Mouse (Mus musculus) stomach, embryonic 14.5 days (tissue): ENCODE results near the gene Cnpy4. TPM values are rescaled to one million over a fixed set of nuclear protein-coding genes. Genes with fewer than 3 reads are reported as not detected.

Source experiments
- ATAC-seq: fragments of 200-750 bp; cut with Nextera tagmentation; 2 replicates; pipeline ENCODE4 v1.8.0; 2017; ENCODE audit warnings: low read depth, moderate TSS enrichment; ENCODE audit not compliant: insufficient number of reproducible peaks, insufficient read depth, low FRiP score
- H3K27ac ChIP-seq: fragments of 300-500 bp; sonication (generic); 2 replicates; pipeline ENCODE4 v1.5.1; 2014; ENCODE audit warnings: mild to moderate bottlenecking, low read length, moderate library complexity, mixed read lengths
- H3K27me3 ChIP-seq: fragments of 300-500 bp; sonication (generic); 2 replicates; pipeline ENCODE4 v1.6.1; 2014; ENCODE audit warnings: low read length, control low read depth, mixed read lengths; ENCODE audit not compliant: control insufficient read depth, insufficient read depth
- H3K36me3 ChIP-seq: fragments of 300-500 bp; sonication (generic); 2 replicates; pipeline ENCODE4 v1.6.1; 2014; ENCODE audit warnings: mild to moderate bottlenecking, control low read depth, low read length, moderate library complexity, mixed read lengths; ENCODE audit not compliant: control insufficient read depth, insufficient read depth
- H3K4me1 ChIP-seq: fragments of 300-500 bp; sonication (generic); 2 replicates; pipeline ENCODE4 v1.6.1; 2014; ENCODE audit warnings: low read length, control low read depth, mixed read lengths; ENCODE audit not compliant: control insufficient read depth, insufficient read depth
- H3K4me2 ChIP-seq: fragments of 300-500 bp; sonication (generic); replicated peaks from 2 replicates; pipeline ENCODE4 v1.6.1; 2014; ENCODE audit warnings: low read depth, low read length, control low read depth
- H3K4me3 ChIP-seq: fragments of 300-500 bp; sonication (generic); 2 replicates; pipeline ENCODE4 v1.5.1; 2014; ENCODE audit warnings: low read depth, low read length, control low read depth
- H3K9ac ChIP-seq: fragments of 300-500 bp; sonication (generic); replicated peaks from 2 replicates; pipeline ENCODE4 v1.6.1; 2014; ENCODE audit warnings: low read depth, mild to moderate bottlenecking, control low read depth, low read length, moderate library complexity, mixed read lengths
- H3K9me3 ChIP-seq: fragments of 300-500 bp; sonication (generic); 2 replicates; pipeline ENCODE4 v1.6.1; 2016; ENCODE audit warnings: low read depth, low read length, control low read depth; ENCODE audit not compliant: control insufficient read depth
- WGBS: fragments of 180-500 bp; shearing (Covaris S2); extraction: QIAGEN DNeasy Blood & Tissue Kit; methylation state at CpG from one replicate; pipeline ENCODE4 v1.1.7; 2014; 5-methylcytosine and 5-hydroxymethylcytosine counted together
- polyA plus RNA-seq: library from polyadenylated mRNA; unstranded; fragments of >200 nt; fragmentation: Nextera tagmentation; extraction: Ambion mirVana; gene quantifications from 2 replicates; pipeline ENCODE4 v1.2.1, GENCODE M21; 2014

Gene Cnpy4
- polyA plus RNA-seq, 1 experiment from 2014 or later: 54.2 TPM

DNA sequence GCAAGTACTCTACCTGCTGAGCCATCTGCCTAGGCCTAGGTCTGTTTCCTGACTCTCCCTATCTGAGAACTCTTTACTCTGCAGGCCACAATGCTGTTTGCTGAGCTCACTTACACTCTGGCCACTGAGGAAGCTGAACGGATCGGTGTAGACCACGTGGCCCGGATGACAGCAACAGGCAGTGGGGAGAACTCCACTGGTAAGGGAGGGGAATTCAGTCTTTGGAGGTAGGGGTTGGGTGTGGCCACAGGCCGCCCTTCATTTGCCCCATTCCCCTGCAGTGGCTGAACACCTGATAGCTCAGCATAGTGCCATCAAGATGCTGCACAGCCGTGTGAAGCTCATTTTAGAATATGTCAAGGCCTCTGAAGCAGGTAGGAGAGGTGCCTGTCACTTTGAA lies 24.2 kb upstream of the Cnpy4 start:
- Histone ChIP-seq H3K36me3 (peaks cover 57% of the 10 kb centered on the region), H3K27ac (no peak overlapping the region), H3K9me3 (no peaks in the 10 kb centered on the region), H3K4me2 (no peak overlapping the region), H3K4me3 (no peak overlapping the region), H3K9ac (no peak overlapping the region), H3K27me3 (no peaks in the 10 kb centered on the region), H3K4me1 (peaks cover 7% of the 10 kb centered on the region; the same call in 1 of the 2 replicates)
- WGBS: 59% methylated on average over 6 of the region's 6 CpGs
- no peak for ATAC-seq

DNA sequence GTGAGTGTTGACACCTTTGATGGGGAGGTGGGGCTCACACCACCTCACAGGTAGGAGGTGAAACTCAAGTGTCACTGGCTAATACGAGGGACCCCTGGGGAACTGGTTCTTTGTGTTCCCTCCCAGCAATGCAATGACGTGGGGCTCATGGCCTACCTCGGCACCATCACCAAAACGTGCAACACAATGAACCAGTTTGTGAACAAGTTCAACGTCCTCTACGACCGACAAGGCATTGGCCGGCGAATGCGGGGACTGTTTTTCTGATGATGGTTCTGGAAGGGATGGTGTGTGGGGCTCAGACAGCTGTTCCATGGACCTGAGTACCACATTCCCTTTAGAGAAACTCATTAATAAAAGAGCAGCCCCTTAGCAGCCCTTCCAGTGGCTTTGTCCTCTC lies 23.7 kb upstream of the Cnpy4 start:
- Histone ChIP-seq H3K4me2 (no peak overlapping the region), H3K36me3 (peaks cover 62% of the 10 kb centered on the region), H3K9ac (no peak overlapping the region), H3K4me1 (peaks cover 7% of the 10 kb centered on the region; the same call in 1 of the 2 replicates), H3K27ac (no peak overlapping the region), H3K27me3 (no peaks in the 10 kb centered on the region), H3K4me3 (no peak overlapping the region), H3K9me3 (no peaks in the 10 kb centered on the region)
- 65% methylated on average over 10 of the region's 10 CpGs for WGBS
- ATAC-seq: no peak

DNA sequence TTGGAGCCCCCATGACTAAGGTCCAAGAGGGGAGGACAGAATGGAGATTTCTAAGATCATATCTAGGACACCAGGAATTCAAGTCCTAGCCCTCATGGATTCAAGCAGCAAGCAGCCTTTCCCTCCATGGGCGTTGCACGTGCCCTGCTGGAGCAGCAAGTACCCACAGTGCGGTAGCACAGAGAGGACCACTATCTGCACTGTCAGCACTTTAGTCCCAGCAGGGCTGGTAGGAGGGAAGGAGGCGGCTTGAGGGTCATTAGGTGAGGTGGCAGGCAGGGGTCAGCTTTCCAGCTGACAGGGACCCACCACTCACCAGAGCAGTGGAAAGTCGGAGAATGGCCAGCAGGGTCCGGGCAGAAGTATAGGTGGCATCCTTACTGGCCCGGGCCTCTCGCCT lies 21.7 kb upstream of the Cnpy4 start:
- H3K9me3 ChIP-seq: no peaks in the 10 kb centered on the region
- peaks cover 11% of the 10 kb centered on the region for H3K4me1 ChIP-seq
- H3K9ac ChIP-seq: no peak overlapping the region
- H3K4me2 ChIP-seq: no peak overlapping the region
- H3K4me3 ChIP-seq: no peak overlapping the region
- peaks cover 76% of the 10 kb centered on the region for H3K36me3 ChIP-seq
- 80% methylated on average over 8 of the region's 8 CpGs for WGBS
- no peak overlapping the region for H3K27ac ChIP-seq
- no peaks in the 10 kb centered on the region for H3K27me3 ChIP-seq
- no peak for ATAC-seq

DNA sequence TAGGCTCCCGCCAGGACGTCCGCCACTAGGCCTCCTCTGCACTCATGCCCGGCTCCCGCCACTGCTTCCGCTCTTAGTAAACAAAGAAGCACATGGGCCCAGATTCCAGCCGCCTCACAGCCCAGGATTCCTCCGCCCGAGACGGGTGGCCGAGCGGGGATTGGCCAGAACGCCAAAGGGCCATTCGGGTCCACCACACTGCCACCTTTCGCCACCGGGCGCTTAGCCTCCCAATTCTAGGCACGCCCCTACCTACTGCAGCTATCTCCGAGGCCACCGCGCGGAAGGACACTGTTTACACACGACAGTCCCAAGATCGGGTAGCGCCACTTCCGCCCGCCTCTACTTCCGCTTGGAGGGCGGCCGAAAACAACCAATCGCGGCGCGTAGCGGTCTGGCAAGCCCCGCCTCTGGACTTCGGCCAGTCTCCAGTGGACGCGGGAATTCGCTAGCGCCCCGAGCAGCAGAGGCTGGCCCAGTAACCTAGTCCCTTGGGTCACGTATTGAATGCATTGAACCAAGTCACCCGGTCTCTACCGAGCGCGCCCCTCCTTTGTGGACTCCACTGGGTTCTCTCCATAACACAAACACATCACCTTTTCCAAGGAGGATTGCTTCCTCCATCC lies 16.2 kb upstream of the Cnpy4 start:
- H3K36me3 ChIP-seq: peaks cover 58% of the 10 kb centered on the region

DNA sequence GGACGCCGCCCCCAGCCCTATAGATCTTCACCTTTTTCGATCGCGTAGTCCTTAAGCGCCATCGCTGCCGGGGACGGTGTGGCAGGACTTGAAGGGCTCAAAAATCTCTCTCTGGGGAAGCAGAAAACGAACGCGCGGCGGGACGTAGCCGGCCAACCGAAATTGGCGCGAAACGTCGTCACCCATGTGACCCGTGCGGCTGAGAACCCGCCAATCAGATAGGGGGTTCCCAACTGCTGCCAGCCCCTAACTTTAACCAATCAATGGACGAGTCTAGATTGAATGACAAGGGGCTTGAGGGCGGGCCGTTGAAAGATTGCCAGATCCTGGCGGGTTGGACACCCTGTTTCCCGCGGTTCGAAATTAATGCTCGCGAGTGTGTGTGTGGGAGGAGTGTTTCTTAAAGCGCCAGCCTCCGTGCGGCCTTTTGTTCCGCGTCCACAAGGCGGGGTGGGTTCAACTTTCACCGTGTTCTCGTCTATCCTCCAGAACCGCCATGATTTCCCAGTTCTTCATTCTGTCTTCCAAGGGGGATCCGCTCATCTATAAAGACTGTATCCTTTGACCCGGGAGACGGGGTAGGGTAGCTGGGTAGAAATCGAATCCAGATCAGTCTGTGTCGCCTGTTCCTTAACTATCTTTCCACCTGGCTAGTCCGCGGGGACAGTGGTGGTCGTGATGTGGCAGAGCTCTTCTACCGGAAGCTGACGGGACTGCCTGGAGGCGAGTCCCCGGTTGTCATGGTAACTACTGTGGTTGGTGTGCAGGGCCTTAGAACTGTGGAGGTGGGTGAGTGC lies 15.4 kb upstream of the Cnpy4 start, which contains the start of the genes Ap4m1 and Mcm7:
Gene Ap4m1, plus strand, starts transcription at position 308 of the 797 bp plus-strand sequence.
Gene Mcm7, minus strand, starts transcription at position 728 of the 797 bp plus-strand sequence.
- Histone ChIP-seq H3K27ac (peak within 1 kb of the TSS; percentile 95), H3K27me3 (no peaks in the 10 kb centered on the region), H3K36me3 (peaks cover 57% of the 10 kb centered on the region), H3K4me1 (peaks cover 12% of the 10 kb centered on the region), H3K9me3 (no peaks in the 10 kb centered on the region), H3K9ac (peak within 1 kb of the TSS; percentile 65), H3K4me2 (peak within 1 kb of the TSS; percentile 62), H3K4me3 (peak within 1 kb of the TSS; percentile 60)
- WGBS: under 1% methylated on average over 54 of the region's 54 CpGs
- ATAC-seq: peak; percentile 93

More for the DNA sequence above, 16.2 kb upstream of the Cnpy4 start:
- peak overlapping the region; percentile 62 for H3K4me2 ChIP-seq
- peak; percentile 87 for ATAC-seq
- H3K4me3 ChIP-seq: peak overlapping the region; percentile 60
- peak overlapping the region; percentile 65 for H3K9ac ChIP-seq
- H3K9me3 ChIP-seq: no peaks in the 10 kb centered on the region
- under 1% methylated on average over 47 of the region's 47 CpGs for WGBS
- peak overlapping the region; percentile 95 for H3K27ac ChIP-seq
- no peaks in the 10 kb centered on the region for H3K27me3 ChIP-seq
- H3K4me1 ChIP-seq: peaks cover 12% of the 10 kb centered on the region

DNA sequence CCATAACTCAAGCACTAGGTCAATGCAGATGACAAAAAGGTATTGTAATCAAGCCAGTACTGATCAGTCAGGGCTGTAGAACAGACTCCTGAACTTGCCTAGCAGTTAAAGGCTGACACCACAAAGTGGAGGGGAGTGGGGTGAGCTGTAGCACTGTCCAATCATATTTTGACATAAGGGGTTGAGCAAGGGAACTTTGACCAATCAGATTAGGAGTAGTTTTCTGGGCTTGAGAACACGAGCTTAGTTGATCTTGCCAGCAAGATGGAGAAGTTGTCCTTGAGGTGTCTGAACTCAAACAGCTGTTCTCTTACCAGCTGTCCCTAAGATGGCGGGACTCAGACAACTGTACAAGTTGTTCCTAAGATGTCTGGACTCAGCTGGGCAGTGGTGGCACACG lies 14.1 kb upstream of the Cnpy4 start:
- no peak overlapping the region for H3K9ac ChIP-seq
- H3K4me1 ChIP-seq: peaks cover 12% of the 10 kb centered on the region
- H3K36me3 ChIP-seq: peaks cover 57% of the 10 kb centered on the region
- 78% methylated on average over 3 of the region's 3 CpGs for whole genome bisulfite sequencing
- no peak overlapping the region for H3K27ac ChIP-seq
- peak overlapping the region; percentile 59 for H3K4me2 ChIP-seq
- H3K9me3 ChIP-seq: no peaks in the 10 kb centered on the region
- no peak for ATAC-seq
- no peak overlapping the region for H3K4me3 ChIP-seq
- no peaks in the 10 kb centered on the region for H3K27me3 ChIP-seq

DNA sequence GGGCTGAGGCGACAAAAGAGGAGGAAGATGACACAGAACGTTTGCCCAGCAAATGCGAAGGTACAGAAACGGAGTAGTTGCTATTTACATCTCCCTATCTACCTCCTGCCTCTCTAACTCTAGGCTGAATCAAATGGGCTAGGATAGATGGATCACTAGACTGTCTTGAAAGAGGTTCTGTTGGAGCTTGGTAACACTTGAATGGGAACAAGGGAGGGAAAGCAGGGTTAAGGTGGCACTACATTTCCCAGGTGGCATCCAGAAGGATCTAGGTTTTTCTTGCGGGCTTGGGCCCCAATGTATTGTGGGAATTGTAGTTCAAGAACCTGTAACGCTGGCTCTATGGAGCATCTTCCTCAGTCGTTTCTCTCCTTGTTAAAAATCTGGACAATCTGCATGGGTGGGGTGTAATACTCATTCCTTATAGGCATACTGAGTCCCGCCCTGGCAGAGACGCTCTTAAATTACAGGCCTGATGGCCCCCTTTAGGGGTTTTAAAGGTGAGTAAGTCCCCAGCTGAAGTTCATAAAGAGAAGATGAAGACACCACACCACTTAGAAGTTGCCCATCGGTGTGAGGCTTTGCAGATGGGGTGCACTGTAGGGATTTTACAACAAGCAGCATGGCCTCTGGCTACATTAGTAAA lies 499 bp downstream of the Cnpy4 start:
- H3K4me2 ChIP-seq: peak overlapping the region; percentile 72
- 0% methylated on average over 10 of the region's 10 CpGs for WGBS
- no peaks in the 10 kb centered on the region for H3K9me3 ChIP-seq
- no peaks in the 10 kb centered on the region for H3K27me3 ChIP-seq
- H3K36me3 ChIP-seq: peaks cover 13% of the 10 kb centered on the region
- peak overlapping the region; percentile 75 for H3K9ac ChIP-seq
- peak overlapping the region; percentile 70 for H3K4me3 ChIP-seq
- peak overlapping the region; percentile 76; the same call in 1 of the 2 replicates for H3K27ac ChIP-seq
- peak; percentile 85 for ATAC-seq
- H3K4me1 ChIP-seq: peaks cover 8% of the 10 kb centered on the region; the same call in 1 of the 2 replicates
